Mouse (Mus musculus) bone marrow macrophage, adult 2 months (primary cell): ENCODE measurements around the gene Supt3. TPM values are rescaled to one million over a fixed set of nuclear protein-coding genes. Genes with fewer than 3 reads are reported as not detected.

Source experiments
- H3K27ac ChIP-seq: 2 replicates; pipeline ENCODE4 v1.5.1; 2012; ENCODE audit warnings: low read depth, low read length; ENCODE audit not compliant: insufficient read depth
- H3K4me1 ChIP-seq: 2 replicates; pipeline ENCODE4 v1.6.1; 2012; ENCODE audit warnings: low read length; ENCODE audit not compliant: control insufficient read depth, insufficient read depth
- H3K4me3 ChIP-seq: 2 replicates; pipeline ENCODE4 v1.5.1; 2012; ENCODE audit warnings: mild to moderate bottlenecking, low read length, moderate library complexity; ENCODE audit not compliant: insufficient read depth
- CTCF ChIP-seq: IDR thresholded peaks from 2 replicates; pipeline ENCODE4 v1.5.1; 2012; ENCODE audit warnings: low read depth, mild to moderate bottlenecking, low read length, moderate library complexity
- POLR2A ChIP-seq: IDR thresholded peaks from 2 replicates; pipeline ENCODE4 v1.6.1; 2012; ENCODE audit warnings: mild to moderate bottlenecking, low read depth, low read length, borderline replicate concordance
- polyA plus RNA-seq: library from polyadenylated mRNA; stranded (reverse); fragments of >200 nt; gene quantifications from 2 replicates; pipeline ENCODE4 v1.2.4, GENCODE M21; 2012; ENCODE audit not compliant: missing spikeins, insufficient read depth, insufficient read length

The Supt3 gene
- polyA plus RNA-seq, 1 experiment, result 14.5 TPM

DNA sequence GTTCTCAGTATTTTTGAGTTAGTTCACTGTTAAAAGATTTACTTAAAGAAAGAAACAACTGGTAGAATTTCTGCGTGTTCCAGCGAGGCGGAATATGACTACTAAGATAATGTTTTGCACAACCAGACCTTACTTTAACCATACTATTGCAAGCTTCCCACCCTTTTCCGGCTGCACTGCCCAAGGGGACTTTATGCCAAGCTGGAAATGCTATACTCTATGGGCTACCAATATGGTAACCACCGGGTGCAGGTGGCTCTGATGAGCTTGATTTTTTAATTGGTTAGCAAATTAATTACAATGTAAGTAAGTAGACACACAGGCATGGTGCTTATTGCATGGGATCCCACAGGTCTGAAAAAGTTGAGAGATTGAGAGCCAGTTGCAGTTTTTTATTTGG is 1.2 kb downstream of the Supt3 start:
- Histone ChIP-seq H3K4me1 (peaks cover 27% of the 10 kb centered on the region), H3K27ac (no peak overlapping the region), H3K4me3 (peak overlapping the region; percentile 36; the same call in 1 of the 2 replicates)
- TF ChIP-seq CTCF, result no peak
- no peak for TF ChIP-seq POLR2A

DNA sequence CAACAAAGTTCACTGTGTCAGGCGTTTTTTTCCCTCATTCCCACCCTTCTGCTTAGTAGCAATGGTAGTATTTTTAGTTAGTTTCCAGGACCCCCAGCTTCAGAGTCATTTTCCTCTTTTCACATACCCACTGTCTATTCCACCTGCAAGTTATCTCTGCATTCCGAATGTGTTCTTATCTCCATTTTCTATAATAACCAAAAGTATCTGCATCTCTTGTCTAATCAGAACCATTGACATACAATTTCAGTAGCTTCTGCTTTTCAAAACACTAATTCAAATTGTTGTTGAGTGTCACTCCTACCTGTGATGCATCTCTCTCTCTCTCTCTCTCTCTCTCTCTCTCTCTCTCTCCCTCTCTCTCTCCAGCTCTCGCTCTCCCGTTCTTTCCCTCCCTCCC is 3.4 kb downstream of the Supt3 start:
- Histone ChIP-seq H3K4me1 (peaks cover 34% of the 10 kb centered on the region), H3K4me3 (no peak overlapping the region)
- TF ChIP-seq POLR2A (no peak), CTCF (no peak)

DNA sequence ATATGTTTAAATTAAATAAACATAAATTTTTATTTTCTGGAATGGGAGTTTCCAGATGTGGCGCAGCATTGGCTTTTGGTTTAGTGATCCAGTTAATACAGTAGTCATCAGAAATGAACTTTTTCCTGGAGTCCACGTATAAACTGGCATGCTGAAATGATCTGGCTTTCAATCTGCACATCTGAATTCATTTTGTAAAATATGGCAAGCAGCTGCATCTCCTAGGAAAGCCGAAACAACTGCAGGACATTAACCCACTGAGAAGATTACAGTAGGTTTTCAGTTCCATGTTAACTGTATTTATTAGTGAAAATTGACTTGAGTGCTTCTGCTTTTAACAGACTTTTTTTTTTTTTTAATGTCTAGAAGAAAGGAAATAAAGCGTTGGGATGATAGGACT is 5.4 kb downstream of the Supt3 start:
- TF ChIP-seq POLR2A (no peak), CTCF (no peak)
- Histone ChIP-seq H3K4me1 (peaks cover 34% of the 10 kb centered on the region), H3K27ac (no peak overlapping the region), H3K4me3 (no peak overlapping the region)

More for the DNA sequence above, 3.4 kb downstream of the Supt3 start:
- no peak overlapping the region for H3K27ac ChIP-seq

DNA sequence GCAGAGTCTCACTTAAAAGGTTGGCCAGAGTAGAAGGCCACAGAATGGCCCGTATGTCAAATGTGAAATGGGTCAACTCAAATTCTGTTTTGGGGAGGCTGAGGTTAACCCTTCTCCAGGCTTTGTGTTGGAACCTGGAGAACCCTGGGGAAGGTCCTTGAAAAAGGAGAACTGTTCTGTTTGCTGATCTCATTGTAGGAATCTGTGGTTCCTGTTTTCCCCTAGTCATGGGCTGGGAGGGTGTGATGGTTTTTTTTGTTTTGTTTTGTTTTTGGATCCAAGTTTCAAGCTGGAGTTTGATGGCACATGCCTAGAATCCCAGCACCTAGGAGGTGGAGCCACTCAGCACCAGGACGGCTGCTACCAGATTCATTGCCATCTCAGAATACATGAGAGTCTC is 6.2 kb downstream of the Supt3 start:
- TF ChIP-seq POLR2A, result no peak
- TF ChIP-seq CTCF, result no peak
- Histone ChIP-seq H3K27ac (peak overlapping the region; percentile 74), H3K4me1 (peaks cover 33% of the 10 kb centered on the region), H3K4me3 (no peak overlapping the region; the same call in 1 of the 2 replicates)

DNA sequence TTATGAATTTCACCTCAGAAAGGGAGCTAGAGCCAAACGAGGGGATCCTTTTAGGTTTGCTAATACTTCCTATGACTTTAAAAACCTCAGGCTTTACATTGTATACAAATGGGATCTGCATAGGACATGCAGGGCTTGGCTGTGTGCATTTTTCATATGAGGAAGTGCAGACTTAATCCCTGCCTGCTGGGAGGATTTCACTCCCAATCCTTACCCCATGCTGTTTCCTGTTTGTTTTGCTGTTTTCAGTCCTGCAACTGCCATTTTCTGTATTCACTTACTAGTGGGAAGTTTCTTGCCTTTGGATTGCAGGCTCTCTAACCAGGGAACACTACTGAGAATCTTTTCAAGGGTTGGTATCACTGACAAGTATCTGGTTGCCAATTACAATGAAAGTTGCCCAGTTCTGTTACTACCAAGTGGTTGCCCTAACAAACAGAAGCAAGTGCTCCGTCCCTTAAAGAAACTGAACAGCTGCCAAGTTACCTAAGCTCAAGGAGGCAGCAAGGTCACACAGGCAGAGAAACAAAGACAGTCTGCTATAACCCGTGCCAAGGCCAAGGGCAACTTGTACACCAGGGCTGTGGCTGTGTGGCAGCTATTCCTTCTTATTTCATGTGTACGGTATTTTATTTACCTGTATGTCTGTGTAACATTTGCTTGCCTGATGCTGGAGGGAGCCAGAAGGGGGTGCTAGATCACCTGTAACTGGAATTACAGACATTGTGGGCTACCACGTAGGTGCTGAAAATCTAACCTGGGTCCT is 12.2 kb downstream of the Supt3 start:
- Histone ChIP-seq H3K4me1 (peaks cover 27% of the 10 kb centered on the region), H3K4me3 (no peak overlapping the region), H3K27ac (peak overlapping the region; percentile 65)
- TF ChIP-seq CTCF (no peak), POLR2A (no peak)

DNA sequence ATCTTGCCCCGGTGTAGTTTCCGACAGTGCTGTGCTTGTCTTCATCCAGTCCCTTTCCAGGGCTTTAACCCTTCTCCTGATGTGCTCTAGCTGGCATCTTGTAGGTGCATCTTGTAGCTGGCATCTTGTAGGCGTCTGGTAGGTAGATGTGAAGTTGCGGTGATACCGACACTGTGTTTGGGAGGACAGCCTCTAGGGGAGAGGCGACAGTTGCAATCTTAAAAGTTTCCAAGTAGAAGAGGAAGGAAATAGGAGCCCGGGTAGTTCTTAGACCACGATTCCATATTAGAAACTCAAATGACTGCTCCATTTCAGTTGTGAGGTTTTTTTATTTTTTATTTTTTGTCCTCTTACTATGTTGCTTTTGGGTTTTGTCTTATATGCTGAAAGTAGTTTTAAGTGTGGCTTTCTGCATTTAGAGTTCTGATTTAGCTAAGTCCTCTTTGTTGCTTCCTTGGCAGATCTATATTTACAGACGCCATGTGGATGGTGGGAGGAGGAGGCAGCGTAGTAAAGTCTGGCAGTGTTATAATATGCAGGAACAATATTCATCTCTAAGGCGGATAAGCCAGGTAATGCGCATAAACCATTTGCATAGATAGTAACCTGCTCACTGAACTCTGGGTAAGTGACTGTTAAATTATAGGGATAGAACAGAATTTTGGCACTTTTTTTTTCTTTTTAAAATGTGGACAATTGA is 15.4 kb downstream of the Supt3 start:
- H3K4me1 ChIP-seq, result peaks cover 27% of the 10 kb centered on the region
- no peak for TF ChIP-seq POLR2A
- TF ChIP-seq CTCF, result no peak
- H3K4me3 ChIP-seq, result no peak overlapping the region
- no peak overlapping the region for H3K27ac ChIP-seq

DNA sequence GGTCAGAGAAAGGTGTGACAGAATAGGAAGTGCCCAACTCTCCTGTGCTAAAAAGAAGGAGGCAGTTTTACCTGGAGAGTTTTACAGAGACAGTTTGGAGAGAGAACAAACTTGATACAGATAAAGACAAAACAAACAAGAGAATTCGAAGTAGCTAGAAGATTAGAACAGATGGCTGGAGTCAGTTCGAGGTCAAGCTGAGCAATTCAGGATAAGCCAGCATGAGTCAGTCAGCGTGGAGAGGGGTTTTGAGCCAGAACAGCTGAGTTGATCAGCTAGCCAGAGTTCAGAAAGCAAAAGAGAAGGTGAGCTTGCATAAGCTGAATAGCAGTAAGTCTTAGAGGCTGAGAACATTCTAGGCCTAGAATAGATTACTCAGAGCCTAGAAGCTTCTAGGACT is 20.4 kb downstream of the Supt3 start:
- Histone ChIP-seq H3K27ac (no peak overlapping the region), H3K4me1 (peaks cover 5% of the 10 kb centered on the region), H3K4me3 (no peak overlapping the region)
- no peak for TF ChIP-seq CTCF
- no peak for TF ChIP-seq POLR2A

DNA sequence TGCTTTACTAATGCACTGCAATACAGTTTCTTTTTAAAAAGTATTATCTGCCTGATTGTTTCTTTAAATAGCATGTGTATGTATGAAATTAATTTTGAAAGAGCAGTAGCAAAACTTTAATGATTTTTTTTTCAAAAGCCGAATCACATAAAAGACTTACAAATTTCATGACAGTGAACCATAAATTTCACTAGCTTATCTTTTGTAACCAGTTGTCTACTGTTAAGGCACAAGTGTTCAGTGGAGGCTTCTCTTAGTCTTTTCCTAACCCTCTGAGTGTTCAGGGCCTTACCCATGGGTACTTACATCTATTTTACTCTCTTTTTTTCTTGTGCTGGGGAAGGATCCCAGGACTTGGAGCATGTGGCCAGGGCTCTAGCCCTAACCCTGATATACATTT is 30.1 kb downstream of the Supt3 start:
- TF ChIP-seq CTCF (no peak), POLR2A (no peak)
- Histone ChIP-seq H3K4me1 (0 out of 2 replicates have a peak, but pooled peaks cover 2% of the 10 kb centered on the region), H3K4me3 (no peak overlapping the region), H3K27ac (no peak overlapping the region)

DNA sequence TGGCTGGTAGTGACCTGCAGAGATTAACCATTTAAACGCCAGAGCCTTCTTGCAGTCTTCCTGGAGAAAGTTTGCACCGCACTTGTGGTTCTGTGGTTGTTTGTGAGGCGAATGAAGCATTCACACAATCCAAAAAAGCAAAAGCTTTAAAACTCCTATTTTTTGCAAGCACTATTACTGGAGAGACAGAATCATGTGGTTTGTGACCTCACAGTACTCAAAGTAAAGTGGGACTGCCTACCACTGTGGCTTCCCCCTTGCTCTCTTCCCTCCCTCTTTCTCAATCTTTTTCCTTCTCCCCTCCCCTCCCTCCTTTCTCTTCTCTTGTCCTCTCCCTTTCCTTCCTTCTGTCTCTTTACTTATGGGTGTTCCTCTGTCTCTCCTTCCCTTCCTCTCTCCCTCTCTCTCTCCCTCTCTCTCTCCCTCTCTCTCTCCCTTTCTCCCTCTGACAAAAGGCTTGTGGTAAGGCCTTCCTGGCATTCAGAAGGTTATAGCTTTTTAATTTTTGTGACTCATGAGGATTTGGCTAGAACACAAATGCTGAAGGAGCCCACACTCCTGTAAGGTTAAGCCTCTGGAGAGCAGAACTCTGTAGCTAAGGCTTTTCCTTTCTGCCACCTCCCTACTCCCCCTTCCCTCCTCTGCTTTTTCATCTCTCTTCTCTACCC is 37.7 kb downstream of the Supt3 start, which contains the start of gene Runx2:
TSS of gene Runx2 (minus strand) at position 290 of the 668 bp plus-strand sequence.
- TF ChIP-seq CTCF (no peak), POLR2A (no peak)
- Histone ChIP-seq H3K4me1 (peaks cover 17% of the 10 kb centered on the region), H3K4me3 (no peak within 1 kb of the TSS), H3K27ac (no peak within 1 kb of the TSS)
